Mouse (Mus musculus): Measurements from ENCODE around the gene Rpl18.

GRCm38 (mm10) chr7:45685811-45686210 lies 29.4 kb upstream of the Rpl18 start:
- TF ChIP-seq CTCF (IDR thresholded peaks at IDR 0.05; ENCODE audit: low read depth, low read length) (no peak), POLR2A (IDR thresholded peaks at IDR 0.05; ENCODE audit: borderline replicate concordance, low read depth, low read length) (no peak)
